Mouse (Mus musculus): Measurements from ENCODE around the gene Cpsf6. TPM values are rescaled to one million over a fixed set of nuclear protein-coding genes. Genes with fewer than 3 reads are reported as not detected.
A peak's percentile ranks its signal among the peaks of the same experiment; 100 is the strongest.

Gene Cpsf6
- polyA plus RNA-seq, 1 experiment from 2014 or later, result 162 TPM

DNA sequence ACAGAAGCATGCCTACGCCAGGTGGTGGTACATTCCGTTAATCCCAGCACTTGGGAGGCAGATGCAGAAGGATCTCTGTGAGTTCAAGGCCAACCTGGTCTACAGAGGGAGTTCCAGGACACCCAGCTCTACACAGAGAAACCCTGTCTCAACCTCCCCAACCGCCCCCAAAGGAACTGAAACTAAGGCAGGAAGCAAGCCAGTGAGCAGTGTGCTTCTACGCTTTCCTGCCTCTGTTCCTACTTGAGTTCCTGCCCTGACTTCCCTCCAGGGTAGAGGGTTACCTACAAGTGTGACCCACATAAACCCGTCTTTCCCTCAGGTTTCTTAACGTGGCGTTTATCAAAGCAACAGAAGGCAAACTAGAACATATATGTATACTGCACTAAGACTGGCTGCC lies 56.0 kb downstream of the Cpsf6 start:
- Histone ChIP-seq H3K4me2 (ENCODE audit: low read depth, low read length) (no peak overlapping the region), H3K27ac (ENCODE audit: low read length) (no peak overlapping the region), H3K27me3 (ENCODE audit: control insufficient read depth, insufficient read depth, low read depth, low read length) (no peaks in the 10 kb centered on the region), H3K4me1 (replicated peaks; ENCODE audit: control insufficient read depth, insufficient read depth, low read length) (no peaks in the 10 kb centered on the region), H3K9me3 (ENCODE audit: control insufficient read depth, low read length) (no peaks in the 10 kb centered on the region), H3K9ac (ENCODE audit: low read length) (no peak overlapping the region), H3K36me3 (ENCODE audit: control insufficient read depth, insufficient read depth, low read length) (no peaks in the 10 kb centered on the region), H3K4me3 (ENCODE audit: low read length) (no peak overlapping the region)
- WGBS, result 79% methylated on average over 7 of the region's 7 CpGs
- ATAC-seq (ENCODE audit: low read depth), result no peak

- H3K27me3 ChIP-seq (ENCODE audit: control insufficient read depth, insufficient read depth, low read depth, low read length), result no peaks in the 10 kb centered on the region
- no peaks in the 10 kb centered on the region for H3K9me3 ChIP-seq (ENCODE audit: control insufficient read depth, low read length)
- ATAC-seq (ENCODE audit: low read depth), result no peak
- H3K4me3 ChIP-seq (ENCODE audit: low read length), result no peak overlapping the region
- H3K9ac ChIP-seq (ENCODE audit: low read length), result no peak overlapping the region
- no peaks in the 10 kb centered on the region for H3K4me1 ChIP-seq (replicated peaks; ENCODE audit: control insufficient read depth, insufficient read depth, low read length)
- H3K36me3 ChIP-seq (ENCODE audit: control insufficient read depth, insufficient read depth, low read length), result no peaks in the 10 kb centered on the region
- H3K4me2 ChIP-seq (ENCODE audit: low read depth, low read length), result no peak overlapping the region
- H3K27ac ChIP-seq (ENCODE audit: low read length), result no peak overlapping the region
- WGBS, result 92% methylated on average over 5 of the region's 5 CpGs
Measured at GRCm38 (mm10) chr10:117322630-117323029, 57.2 kb downstream of the Cpsf6 start.

DNA sequence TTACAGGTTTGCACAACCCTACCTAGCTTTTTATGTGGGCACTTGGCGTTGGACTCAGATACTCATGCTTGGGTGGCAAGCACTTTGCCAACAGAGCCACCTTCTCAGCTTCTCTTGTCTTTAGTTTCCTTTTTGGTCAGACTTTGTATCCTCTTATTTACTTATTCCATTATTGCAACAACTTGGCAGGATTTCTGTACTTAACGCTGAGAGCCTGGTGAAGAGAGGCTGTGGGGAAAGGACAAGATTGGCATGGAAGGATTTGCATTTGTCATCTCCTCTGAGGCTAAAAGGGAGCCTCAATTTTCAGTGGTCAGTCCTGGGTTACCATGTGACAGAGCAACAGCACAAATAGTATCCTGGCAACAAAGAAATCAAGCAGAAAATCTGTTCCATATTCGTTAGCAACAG lies 59.2 kb downstream of the Cpsf6 start:
- peak; percentile 47 for ATAC-seq (ENCODE audit: low read depth)
- H3K4me3 ChIP-seq (ENCODE audit: low read length), result no peak overlapping the region
- 56% methylated on average over 3 of the region's 3 CpGs for WGBS
- no peaks in the 10 kb centered on the region for H3K27me3 ChIP-seq (ENCODE audit: control insufficient read depth, insufficient read depth, low read depth, low read length)
- peak overlapping the region; percentile 41; the same call in 1 of the 2 replicates for H3K27ac ChIP-seq (ENCODE audit: low read length)
- H3K36me3 ChIP-seq (ENCODE audit: control insufficient read depth, insufficient read depth, low read length), result no peaks in the 10 kb centered on the region
- H3K9me3 ChIP-seq (ENCODE audit: control insufficient read depth, low read length), result no peaks in the 10 kb centered on the region
- no peak overlapping the region for H3K9ac ChIP-seq (ENCODE audit: low read length)
- no peaks in the 10 kb centered on the region for H3K4me1 ChIP-seq (replicated peaks; ENCODE audit: control insufficient read depth, insufficient read depth, low read length)
- no peak overlapping the region for H3K4me2 ChIP-seq (ENCODE audit: low read depth, low read length)

GRCm38 (mm10) chr10:117316391-117316790 lies 63.4 kb downstream of the Cpsf6 start:
- Histone ChIP-seq H3K27ac (ENCODE audit: low read length) (no peak overlapping the region), H3K4me2 (ENCODE audit: low read depth, low read length) (no peak overlapping the region), H3K9me3 (ENCODE audit: control insufficient read depth, low read length) (no peaks in the 10 kb centered on the region), H3K9ac (ENCODE audit: low read length) (no peak overlapping the region), H3K27me3 (ENCODE audit: control insufficient read depth, insufficient read depth, low read depth, low read length) (no peaks in the 10 kb centered on the region), H3K36me3 (ENCODE audit: control insufficient read depth, insufficient read depth, low read length) (no peaks in the 10 kb centered on the region), H3K4me3 (ENCODE audit: low read length) (no peak overlapping the region), H3K4me1 (replicated peaks; ENCODE audit: control insufficient read depth, insufficient read depth, low read length) (no peaks in the 10 kb centered on the region)
- WGBS, result 84% methylated on average over 11 of the region's 11 CpGs
- no peak for ATAC-seq (ENCODE audit: low read depth)

GRCm38 (mm10) chr10:117313133-117313532 lies 66.7 kb downstream of the Cpsf6 start:
- Histone ChIP-seq H3K4me3 (ENCODE audit: low read length) (no peak overlapping the region), H3K9me3 (ENCODE audit: control insufficient read depth, low read length) (no peaks in the 10 kb centered on the region), H3K36me3 (ENCODE audit: control insufficient read depth, insufficient read depth, low read length) (no peaks in the 10 kb centered on the region), H3K27ac (ENCODE audit: low read length) (no peak overlapping the region), H3K4me2 (ENCODE audit: low read depth, low read length) (no peak overlapping the region), H3K4me1 (replicated peaks; ENCODE audit: control insufficient read depth, insufficient read depth, low read length) (no peaks in the 10 kb centered on the region), H3K9ac (ENCODE audit: low read length) (no peak overlapping the region), H3K27me3 (ENCODE audit: control insufficient read depth, insufficient read depth, low read depth, low read length) (no peaks in the 10 kb centered on the region)
- WGBS, result 78% methylated on average over 2 of the region's 2 CpGs
- ATAC-seq (ENCODE audit: low read depth), result no peak

GRCm38 (mm10) chr10:117312168-117312567 lies 67.6 kb downstream of the Cpsf6 start:
- H3K27me3 ChIP-seq (ENCODE audit: control insufficient read depth, insufficient read depth, low read depth, low read length), result no peaks in the 10 kb centered on the region
- ATAC-seq (ENCODE audit: low read depth), result no peak
- H3K4me3 ChIP-seq (ENCODE audit: low read length), result no peak overlapping the region
- no peaks in the 10 kb centered on the region for H3K36me3 ChIP-seq (ENCODE audit: control insufficient read depth, insufficient read depth, low read length)
- H3K27ac ChIP-seq (ENCODE audit: low read length), result no peak overlapping the region
- H3K9me3 ChIP-seq (ENCODE audit: control insufficient read depth, low read length), result no peaks in the 10 kb centered on the region
- H3K9ac ChIP-seq (ENCODE audit: low read length), result no peak overlapping the region
- H3K4me2 ChIP-seq (ENCODE audit: low read depth, low read length), result no peak overlapping the region
- 79% methylated on average over 8 of the region's 8 CpGs for WGBS
- no peaks in the 10 kb centered on the region for H3K4me1 ChIP-seq (replicated peaks; ENCODE audit: control insufficient read depth, insufficient read depth, low read length)

- 78% methylated on average over 5 of the region's 5 CpGs for whole genome bisulfite sequencing
- Histone ChIP-seq H3K9ac (ENCODE audit: low read length) (no peak overlapping the region), H3K4me1 (replicated peaks; ENCODE audit: control insufficient read depth, insufficient read depth, low read length) (no peaks in the 10 kb centered on the region), H3K27me3 (ENCODE audit: control insufficient read depth, insufficient read depth, low read depth, low read length) (no peaks in the 10 kb centered on the region), H3K4me3 (ENCODE audit: low read length) (no peak overlapping the region), H3K36me3 (ENCODE audit: control insufficient read depth, insufficient read depth, low read length) (no peaks in the 10 kb centered on the region), H3K9me3 (ENCODE audit: control insufficient read depth, low read length) (no peaks in the 10 kb centered on the region), H3K27ac (ENCODE audit: low read length) (no peak overlapping the region), H3K4me2 (ENCODE audit: low read depth, low read length) (no peak overlapping the region)
- no peak for ATAC-seq (ENCODE audit: low read depth)
Measured at GRCm38 (mm10) chr10:117304371-117304770, 75.4 kb downstream of the Cpsf6 start.

DNA sequence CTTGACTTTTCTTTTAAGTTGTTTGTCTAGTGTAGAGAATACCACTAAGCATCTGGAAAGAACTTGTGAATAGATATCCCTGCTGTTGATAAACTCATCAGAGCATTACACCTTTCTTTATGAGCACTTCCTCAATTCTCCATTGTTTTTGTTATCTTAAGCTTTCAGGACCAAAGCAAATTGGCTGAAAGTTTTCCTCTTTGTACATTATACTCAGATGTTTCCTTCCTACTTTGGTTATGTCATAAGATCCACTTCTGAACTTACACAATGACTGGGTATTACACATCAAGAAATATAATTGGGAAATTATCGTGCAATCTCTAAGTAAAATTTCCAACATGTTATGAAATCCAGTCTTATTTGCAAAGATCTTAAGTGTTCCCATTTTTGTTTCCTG lies 78.1 kb downstream of the Cpsf6 start:
- no peak overlapping the region for H3K4me3 ChIP-seq (ENCODE audit: low read length)
- no peaks in the 10 kb centered on the region for H3K4me1 ChIP-seq (replicated peaks; ENCODE audit: control insufficient read depth, insufficient read depth, low read length)
- no peak overlapping the region for H3K4me2 ChIP-seq (ENCODE audit: low read depth, low read length)
- H3K27ac ChIP-seq (ENCODE audit: low read length), result no peak overlapping the region
- no peaks in the 10 kb centered on the region for H3K36me3 ChIP-seq (ENCODE audit: control insufficient read depth, insufficient read depth, low read length)
- H3K9me3 ChIP-seq (ENCODE audit: control insufficient read depth, low read length), result no peaks in the 10 kb centered on the region
- no peak for ATAC-seq (ENCODE audit: low read depth)
- no peaks in the 10 kb centered on the region for H3K27me3 ChIP-seq (ENCODE audit: control insufficient read depth, insufficient read depth, low read depth, low read length)
- 67% methylated on average over 1 of the region's 1 CpGs for WGBS
- H3K9ac ChIP-seq (ENCODE audit: low read length), result no peak overlapping the region

DNA sequence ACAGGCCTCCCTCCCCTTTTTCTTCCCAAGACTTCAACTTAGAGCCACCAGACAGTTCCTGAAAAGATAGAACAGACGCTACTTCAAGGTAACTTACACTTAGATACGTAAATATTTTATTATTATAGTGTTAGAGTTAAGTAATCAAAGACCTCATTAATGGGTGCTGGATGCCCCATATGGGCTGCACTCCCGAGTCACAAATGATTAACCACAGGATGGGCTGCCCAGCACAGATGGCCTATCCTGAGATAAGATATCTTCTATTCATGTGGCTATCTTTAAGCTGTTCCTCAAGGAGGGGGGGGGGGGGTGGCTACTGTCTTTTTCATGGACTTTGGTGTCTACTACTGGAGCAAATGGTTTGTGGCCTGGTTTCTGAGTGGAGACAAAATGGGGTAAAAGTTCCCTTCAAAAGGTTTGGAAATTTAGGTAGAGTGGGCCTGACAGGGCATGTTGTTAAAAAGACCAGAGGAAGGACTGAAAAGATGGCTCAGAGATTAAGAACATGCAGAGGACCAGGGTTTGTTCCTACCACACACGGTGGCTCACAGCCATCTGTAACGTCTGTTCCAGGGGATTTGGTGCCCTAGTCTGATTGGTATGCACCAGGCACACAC lies 79.8 kb downstream of the Cpsf6 start:
- Histone ChIP-seq H3K4me3 (ENCODE audit: low read length) (no peak overlapping the region), H3K4me2 (ENCODE audit: low read depth, low read length) (no peak overlapping the region), H3K36me3 (ENCODE audit: control insufficient read depth, insufficient read depth, low read length) (no peaks in the 10 kb centered on the region), H3K27ac (ENCODE audit: low read length) (no peak overlapping the region), H3K9me3 (ENCODE audit: control insufficient read depth, low read length) (no peaks in the 10 kb centered on the region), H3K27me3 (ENCODE audit: control insufficient read depth, insufficient read depth, low read depth, low read length) (no peaks in the 10 kb centered on the region), H3K9ac (ENCODE audit: low read length) (no peak overlapping the region), H3K4me1 (replicated peaks; ENCODE audit: control insufficient read depth, insufficient read depth, low read length) (no peaks in the 10 kb centered on the region)
- WGBS, result 74% methylated on average over 5 of the region's 5 CpGs
- no peak for ATAC-seq (ENCODE audit: low read depth)

DNA sequence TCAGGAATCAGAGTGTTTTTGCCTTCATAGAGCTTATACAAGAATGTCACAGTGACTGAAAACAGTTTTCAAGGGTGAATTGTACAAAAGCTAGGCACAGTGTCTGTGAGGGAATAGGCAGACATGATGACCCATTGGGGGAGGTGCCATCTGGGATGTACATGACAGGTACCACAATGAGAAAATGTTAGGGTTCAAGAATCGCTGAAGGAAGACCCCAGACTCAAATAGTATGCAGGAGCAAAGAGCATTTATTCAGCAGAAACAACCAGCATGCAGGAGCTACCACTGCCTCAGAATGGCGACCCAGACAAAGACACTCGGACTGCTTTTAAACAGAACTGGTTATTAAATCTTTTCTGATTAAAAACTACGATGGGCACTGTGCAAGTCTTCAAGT lies 80.7 kb downstream of the Cpsf6 start:
- Histone ChIP-seq H3K9ac (ENCODE audit: low read length) (no peak overlapping the region), H3K4me3 (ENCODE audit: low read length) (no peak overlapping the region), H3K27me3 (ENCODE audit: control insufficient read depth, insufficient read depth, low read depth, low read length) (no peaks in the 10 kb centered on the region), H3K9me3 (ENCODE audit: control insufficient read depth, low read length) (no peaks in the 10 kb centered on the region), H3K36me3 (ENCODE audit: control insufficient read depth, insufficient read depth, low read length) (no peaks in the 10 kb centered on the region), H3K4me2 (ENCODE audit: low read depth, low read length) (no peak overlapping the region), H3K4me1 (replicated peaks; ENCODE audit: control insufficient read depth, insufficient read depth, low read length) (no peaks in the 10 kb centered on the region), H3K27ac (ENCODE audit: low read length) (no peak overlapping the region)
- no peak for ATAC-seq (ENCODE audit: low read depth)
- 80% methylated on average over 4 of the region's 4 CpGs for WGBS

Measured in lung, embryonic 16.5 days (tissue).